Mouse (Mus musculus): Measurements from ENCODE around the gene Il21r. TPM values are rescaled to one million over a fixed set of nuclear protein-coding genes. Genes with fewer than 3 reads are reported as not detected.

The Il21r gene
- polyA plus RNA-seq, 1 experiment from 2014 or later = 0.17 TPM

GRCm38 (mm10) chr7:125638376-125638775 is 35.1 kb downstream of the Il21r start:
- H3K36me3 ChIP-seq (ENCODE audit: control insufficient read depth, insufficient read depth, low read length) = peaks cover 39% of the 10 kb centered on the region
- no peak overlapping the region for H3K4me3 ChIP-seq (ENCODE audit: low read depth, low read length)
- H3K4me1 ChIP-seq (ENCODE audit: control insufficient read depth, insufficient read depth, low read length) = no peaks in the 10 kb centered on the region
- H3K27me3 ChIP-seq (replicated peaks; ENCODE audit: control insufficient read depth, insufficient read depth, low read length) = no peaks in the 10 kb centered on the region
- H3K9me3 ChIP-seq (replicated peaks; ENCODE audit: control insufficient read depth, low read length) = no peaks in the 10 kb centered on the region
- ATAC-seq = peak; percentile 13; the same call in 1 of the 2 replicates
- 73% methylated on average over 6 of the region's 6 CpGs for WGBS
- DNase-seq (ENCODE audit: low spot score) = no peak
- H3K4me2 ChIP-seq (ENCODE audit: low read length) = no peak overlapping the region
- no peak overlapping the region for H3K27ac ChIP-seq (ENCODE audit: low read depth, low read length)
- no peak overlapping the region for H3K9ac ChIP-seq (ENCODE audit: low read length)

GRCm38 (mm10) chr7:125638870-125639386 is 35.7 kb downstream of the Il21r start:
- peak; percentile 73 for ATAC-seq
- no peaks in the 10 kb centered on the region for H3K9me3 ChIP-seq (replicated peaks; ENCODE audit: control insufficient read depth, low read length)

GRCm38 (mm10) chr7:125643880-125644279 is 40.7 kb downstream of the Il21r start:
- no peak overlapping the region for H3K27ac ChIP-seq (ENCODE audit: low read depth, low read length)
- H3K4me2 ChIP-seq (ENCODE audit: low read length) = no peak overlapping the region
- no peak overlapping the region for H3K4me3 ChIP-seq (ENCODE audit: low read depth, low read length)
- no peaks in the 10 kb centered on the region for H3K9me3 ChIP-seq (replicated peaks; ENCODE audit: control insufficient read depth, low read length)
- DNase-seq (ENCODE audit: low spot score) (no peak), ATAC-seq (no peak)
- H3K4me1 ChIP-seq (ENCODE audit: control insufficient read depth, insufficient read depth, low read length) = no peaks in the 10 kb centered on the region
- no peak overlapping the region for H3K9ac ChIP-seq (ENCODE audit: low read length)
- peaks cover 94% of the 10 kb centered on the region for H3K36me3 ChIP-seq (ENCODE audit: control insufficient read depth, insufficient read depth, low read length)
- 89% methylated on average over 6 of the region's 6 CpGs for WGBS
- H3K27me3 ChIP-seq (replicated peaks; ENCODE audit: control insufficient read depth, insufficient read depth, low read length) = no peaks in the 10 kb centered on the region

More at GRCm38 (mm10) chr7:125638870-125639386, 35.7 kb downstream of the Il21r start:
- H3K4me3 ChIP-seq (ENCODE audit: low read depth, low read length) = no peak overlapping the region
- no peaks in the 10 kb centered on the region for H3K27me3 ChIP-seq (replicated peaks; ENCODE audit: control insufficient read depth, insufficient read depth, low read length)
- 36% methylated on average over 9 of the region's 9 CpGs for WGBS
- H3K36me3 ChIP-seq (ENCODE audit: control insufficient read depth, insufficient read depth, low read length) = peaks cover 45% of the 10 kb centered on the region
- no peak overlapping the region for H3K4me2 ChIP-seq (ENCODE audit: low read length)
- H3K9ac ChIP-seq (ENCODE audit: low read length) = peak overlapping the region; percentile 32; the same call in 1 of the 2 replicates
- no peaks in the 10 kb centered on the region for H3K4me1 ChIP-seq (ENCODE audit: control insufficient read depth, insufficient read depth, low read length)
- peak; percentile 79 for DNase-seq (ENCODE audit: low spot score)
- peak overlapping the region; percentile 27; the same call in 1 of the 2 replicates for H3K27ac ChIP-seq (ENCODE audit: low read depth, low read length)

- H3K27ac ChIP-seq (ENCODE audit: low read depth, low read length) = no peak overlapping the region
- WGBS = 92% methylated on average over 7 of the region's 7 CpGs
- DNase-seq (ENCODE audit: low spot score) (peak; percentile 3), ATAC-seq (no peak)
- H3K9ac ChIP-seq (ENCODE audit: low read length) = no peak overlapping the region
- H3K9me3 ChIP-seq (replicated peaks; ENCODE audit: control insufficient read depth, low read length) = no peaks in the 10 kb centered on the region
- no peaks in the 10 kb centered on the region for H3K27me3 ChIP-seq (replicated peaks; ENCODE audit: control insufficient read depth, insufficient read depth, low read length)
- H3K36me3 ChIP-seq (ENCODE audit: control insufficient read depth, insufficient read depth, low read length) = peaks cover 100% of the 10 kb centered on the region
- H3K4me2 ChIP-seq (ENCODE audit: low read length) = no peak overlapping the region
- no peak overlapping the region for H3K4me3 ChIP-seq (ENCODE audit: low read depth, low read length)
- H3K4me1 ChIP-seq (ENCODE audit: control insufficient read depth, insufficient read depth, low read length) = no peaks in the 10 kb centered on the region
Measured at GRCm38 (mm10) chr7:125645413-125645812, 42.2 kb downstream of the Il21r start.

DNA sequence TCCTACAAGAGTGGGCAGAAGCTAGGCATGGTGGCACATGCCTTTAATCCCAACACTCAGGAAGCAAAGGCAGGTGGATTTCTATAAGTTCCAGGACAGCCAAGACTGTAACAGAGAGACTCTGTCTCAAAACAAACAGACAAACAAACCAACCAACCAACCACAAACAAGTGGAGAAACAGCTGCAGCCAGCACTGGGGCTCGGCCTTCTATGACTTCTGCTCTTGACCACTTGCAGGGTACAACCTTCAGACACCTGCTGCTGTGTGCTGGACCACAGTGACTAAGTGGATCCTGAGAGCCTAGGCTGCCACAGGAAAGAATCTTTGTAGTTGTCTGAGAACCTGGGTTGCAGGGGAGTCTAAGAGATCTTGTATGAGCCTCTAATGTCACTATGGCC is 45.8 kb downstream of the Il21r start:
- Histone ChIP-seq H3K27ac (ENCODE audit: low read depth, low read length) (no peak overlapping the region), H3K9me3 (replicated peaks; ENCODE audit: control insufficient read depth, low read length) (no peaks in the 10 kb centered on the region), H3K4me1 (ENCODE audit: control insufficient read depth, insufficient read depth, low read length) (no peaks in the 10 kb centered on the region), H3K27me3 (replicated peaks; ENCODE audit: control insufficient read depth, insufficient read depth, low read length) (no peaks in the 10 kb centered on the region), H3K9ac (ENCODE audit: low read length) (no peak overlapping the region), H3K36me3 (ENCODE audit: control insufficient read depth, insufficient read depth, low read length) (peaks cover 99% of the 10 kb centered on the region), H3K4me2 (ENCODE audit: low read length) (no peak overlapping the region), H3K4me3 (ENCODE audit: low read depth, low read length) (no peak overlapping the region)
- no peak for ATAC-seq
- no peak for DNase-seq (ENCODE audit: low spot score)
- WGBS = 91% methylated on average over 1 of the region's 1 CpGs

- H3K27me3 ChIP-seq (replicated peaks; ENCODE audit: control insufficient read depth, insufficient read depth, low read length) = no peaks in the 10 kb centered on the region
- peaks cover 98% of the 10 kb centered on the region for H3K36me3 ChIP-seq (ENCODE audit: control insufficient read depth, insufficient read depth, low read length)
- DNase-seq (ENCODE audit: low spot score) (no peak), ATAC-seq (no peak)
- H3K4me2 ChIP-seq (ENCODE audit: low read length) = no peak overlapping the region
- H3K4me3 ChIP-seq (ENCODE audit: low read depth, low read length) = no peak overlapping the region
- H3K9ac ChIP-seq (ENCODE audit: low read length) = no peak overlapping the region
- 93% methylated on average over 6 of the region's 6 CpGs for WGBS
- no peak overlapping the region for H3K27ac ChIP-seq (ENCODE audit: low read depth, low read length)
- no peaks in the 10 kb centered on the region for H3K4me1 ChIP-seq (ENCODE audit: control insufficient read depth, insufficient read depth, low read length)
- no peaks in the 10 kb centered on the region for H3K9me3 ChIP-seq (replicated peaks; ENCODE audit: control insufficient read depth, low read length)
Measured at GRCm38 (mm10) chr7:125657511-125657910, 54.3 kb downstream of the Il21r start.

GRCm38 (mm10) chr7:125663654-125664053 is 60.4 kb downstream of the Il21r start:
- H3K36me3 ChIP-seq (ENCODE audit: control insufficient read depth, insufficient read depth, low read length) = peaks cover 98% of the 10 kb centered on the region
- no peak overlapping the region for H3K27ac ChIP-seq (ENCODE audit: low read depth, low read length)
- no peak overlapping the region for H3K9ac ChIP-seq (ENCODE audit: low read length)
- no peak overlapping the region for H3K4me3 ChIP-seq (ENCODE audit: low read depth, low read length)
- WGBS = 85% methylated on average over 3 of the region's 3 CpGs
- no peaks in the 10 kb centered on the region for H3K4me1 ChIP-seq (ENCODE audit: control insufficient read depth, insufficient read depth, low read length)
- DNase-seq (ENCODE audit: low spot score) (no peak), ATAC-seq (no peak)
- H3K27me3 ChIP-seq (replicated peaks; ENCODE audit: control insufficient read depth, insufficient read depth, low read length) = no peaks in the 10 kb centered on the region
- no peaks in the 10 kb centered on the region for H3K9me3 ChIP-seq (replicated peaks; ENCODE audit: control insufficient read depth, low read length)
- H3K4me2 ChIP-seq (ENCODE audit: low read length) = no peak overlapping the region

- no peak for DNase-seq (ENCODE audit: low spot score)
- 95% methylated on average over 6 of the region's 6 CpGs for WGBS
Measured at GRCm38 (mm10) chr7:125670865-125671264, 67.6 kb downstream of the Il21r start.

GRCm38 (mm10) chr7:125671396-125671795 is 68.2 kb downstream of the Il21r start:
- Histone ChIP-seq H3K9ac (ENCODE audit: low read length) (no peak overlapping the region), H3K27ac (ENCODE audit: low read depth, low read length) (no peak overlapping the region), H3K36me3 (ENCODE audit: control insufficient read depth, insufficient read depth, low read length) (peaks cover 100% of the 10 kb centered on the region), H3K9me3 (replicated peaks; ENCODE audit: control insufficient read depth, low read length) (no peaks in the 10 kb centered on the region), H3K4me1 (ENCODE audit: control insufficient read depth, insufficient read depth, low read length) (no peaks in the 10 kb centered on the region), H3K4me2 (ENCODE audit: low read length) (no peak overlapping the region), H3K27me3 (replicated peaks; ENCODE audit: control insufficient read depth, insufficient read depth, low read length) (no peaks in the 10 kb centered on the region), H3K4me3 (ENCODE audit: low read depth, low read length) (no peak overlapping the region)
- DNase-seq (ENCODE audit: low spot score) (no peak), ATAC-seq (no peak)
- WGBS = 96% methylated on average over 8 of the region's 8 CpGs

More at GRCm38 (mm10) chr7:125670865-125671264, 67.6 kb downstream of the Il21r start:
- H3K4me2 ChIP-seq (ENCODE audit: low read length) = no peak overlapping the region
- H3K27me3 ChIP-seq (replicated peaks; ENCODE audit: control insufficient read depth, insufficient read depth, low read length) = no peaks in the 10 kb centered on the region
- no peak for ATAC-seq
- H3K4me3 ChIP-seq (ENCODE audit: low read depth, low read length) = no peak overlapping the region
- H3K9ac ChIP-seq (ENCODE audit: low read length) = no peak overlapping the region
- H3K4me1 ChIP-seq (ENCODE audit: control insufficient read depth, insufficient read depth, low read length) = no peaks in the 10 kb centered on the region
- no peaks in the 10 kb centered on the region for H3K9me3 ChIP-seq (replicated peaks; ENCODE audit: control insufficient read depth, low read length)
- H3K36me3 ChIP-seq (ENCODE audit: control insufficient read depth, insufficient read depth, low read length) = peaks cover 100% of the 10 kb centered on the region
- H3K27ac ChIP-seq (ENCODE audit: low read depth, low read length) = no peak overlapping the region
